Mouse (Mus musculus) C2C12 (cell line): ENCODE results near the gene Faah.

Source experiments
- CTCF ChIP-seq: IDR thresholded peaks from one replicate; pipeline ENCODE4 v1.5.1; 2011; ENCODE audit not compliant: control insufficient read depth, insufficient read depth, insufficient read length
- MAX ChIP-seq: IDR thresholded peaks from one replicate; pipeline ENCODE4 v1.6.1; 2011; ENCODE audit warnings: mild to moderate bottlenecking, control low read depth

DNA sequence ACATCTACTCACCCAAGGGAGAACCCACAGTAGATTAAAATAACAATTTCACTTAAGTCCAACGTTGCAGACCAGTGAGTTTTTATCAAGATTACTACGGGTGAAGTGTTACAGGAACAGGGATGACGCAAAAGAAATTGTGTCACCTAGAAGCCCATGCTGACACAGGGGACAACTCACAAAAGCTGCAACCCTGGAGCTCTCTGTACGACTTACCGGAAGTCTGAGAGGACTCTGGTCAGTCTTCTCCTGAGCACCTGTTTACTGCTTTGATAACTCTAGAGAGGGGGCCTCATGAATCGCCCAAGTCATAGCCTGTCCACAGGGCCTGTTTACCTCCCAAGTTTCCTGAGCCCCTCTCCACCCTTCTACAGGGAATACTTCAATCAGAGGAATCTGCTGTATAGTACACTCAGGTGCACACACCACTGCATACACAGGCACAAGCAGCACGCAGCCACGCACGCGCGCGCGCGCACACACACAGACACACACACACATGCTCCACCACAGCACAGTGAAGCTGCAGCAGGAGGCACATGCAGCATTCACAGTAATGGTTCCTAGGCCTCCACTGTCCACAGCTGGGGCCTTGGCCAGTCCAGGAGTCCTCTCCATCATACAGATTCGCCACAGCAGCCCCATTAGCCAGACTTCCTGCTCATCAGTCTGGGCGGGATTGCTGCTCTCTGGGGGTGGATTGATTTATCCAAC lies 22.9 kb downstream of the Faah start:
- TF ChIP-seq CTCF (no peak), MAX (no peak)
